Mouse (Mus musculus): Measurements from ENCODE around the gene Gm30302.
A peak's percentile ranks its signal among the peaks of the same experiment; 100 is the strongest.
"Not testable (repeated sequence)": the region's sequence is repeated elsewhere in the genome, so short reads cannot be mapped to it uniquely, and the experiment has no call there.

Gene Gm30302

DNA sequence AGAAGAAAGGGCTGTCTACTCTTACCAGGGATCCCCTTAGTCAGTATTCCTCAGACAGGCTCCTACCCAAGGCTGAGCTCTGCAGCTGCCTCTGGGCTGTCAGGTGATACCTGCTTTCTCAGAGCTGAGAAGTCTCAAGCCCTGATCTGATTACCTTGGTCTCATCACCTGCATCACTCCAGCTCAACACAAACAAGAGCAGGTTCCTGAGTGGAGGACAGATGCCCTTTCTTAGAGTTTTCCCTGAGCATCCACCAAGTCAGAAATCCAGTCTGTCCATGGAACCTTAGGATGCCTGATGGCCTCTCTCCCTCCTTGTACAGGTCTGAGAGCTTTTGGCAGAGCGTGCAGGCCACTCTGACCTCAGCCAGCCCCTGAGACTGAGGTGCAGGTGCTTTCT is at the start of gene Gm30302:
Gene Gm30302, minus strand, starts transcription at position 101 of the 400 bp plus-strand sequence.
- ATAC-seq (ENCODE audit: low TSS enrichment), result no peak

- no peak for ATAC-seq (ENCODE audit: low TSS enrichment)
These were observed 48.0 kb upstream of the Gm30302 start for GRCm38 (mm10) chr13:49846751-49847150.

DNA sequence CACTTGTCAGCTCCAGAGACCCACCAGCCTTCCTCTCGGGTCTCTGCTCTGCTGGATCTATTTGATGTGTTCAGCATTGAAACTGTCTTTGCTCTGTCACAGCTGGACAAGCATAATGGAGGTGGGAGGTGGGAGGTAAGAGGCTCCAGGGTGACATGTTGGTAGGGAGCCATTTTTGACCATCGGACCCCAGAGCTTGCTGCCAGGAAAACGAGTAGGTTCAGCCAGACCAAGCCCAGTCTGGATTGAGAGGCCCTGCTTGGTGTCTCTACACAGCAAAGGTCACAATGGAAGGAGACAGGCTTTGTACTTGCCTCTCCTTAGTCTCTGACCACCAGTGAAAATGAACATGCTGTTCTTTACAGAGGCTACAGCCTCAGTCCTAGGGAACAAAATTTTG is 47.3 kb upstream of the Gm30302 start:
- no peak for ATAC-seq (ENCODE audit: low TSS enrichment)

DNA sequence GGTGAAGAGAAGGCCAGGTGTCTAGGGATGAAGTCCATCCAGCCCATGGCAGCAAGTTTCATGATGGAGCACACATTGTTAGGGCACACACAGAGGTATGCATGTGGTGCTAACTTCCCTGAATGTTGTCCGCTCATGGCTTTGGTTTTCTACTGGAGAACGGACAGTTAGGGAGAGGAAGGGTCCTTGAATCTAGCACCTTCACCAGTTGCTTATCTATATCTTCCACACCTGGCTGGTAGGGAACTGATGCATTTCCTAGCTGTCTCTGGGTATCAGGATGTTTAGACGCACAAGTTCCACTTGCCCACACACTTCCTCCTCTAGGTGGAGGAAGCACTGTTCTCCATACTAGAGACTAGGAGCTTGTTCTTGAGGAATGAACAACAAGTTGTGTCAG is 46.9 kb upstream of the Gm30302 start:
- ATAC-seq (ENCODE audit: low TSS enrichment), result no peak

DNA sequence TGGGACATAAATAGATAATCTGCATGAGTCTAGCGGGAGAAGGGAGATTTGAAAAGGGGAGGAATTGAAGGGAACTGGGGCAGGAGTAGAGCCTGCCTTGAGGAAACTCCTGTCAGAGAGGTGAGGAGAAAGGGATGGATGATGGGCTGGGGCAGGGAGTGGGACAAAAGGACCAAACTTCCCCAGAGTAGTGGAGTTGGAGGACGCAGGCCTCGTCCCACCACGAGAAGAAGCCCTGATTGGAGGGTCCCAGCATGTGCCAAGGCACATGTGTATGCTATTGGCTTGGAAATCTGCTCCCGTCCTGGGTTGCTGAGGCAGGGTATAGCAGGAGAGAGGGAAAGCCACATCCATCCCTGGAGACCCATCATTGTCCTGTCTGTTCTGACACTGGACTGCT is 45.3 kb upstream of the Gm30302 start:
- no peak for ATAC-seq (ENCODE audit: low TSS enrichment)

- ATAC-seq (ENCODE audit: low TSS enrichment), result no peak
These were observed 42.4 kb upstream of the Gm30302 start for GRCm38 (mm10) chr13:49841186-49841585.

- ATAC-seq (ENCODE audit: low TSS enrichment), result no peak
These were observed 31.6 kb upstream of the Gm30302 start for GRCm38 (mm10) chr13:49830355-49830754.

DNA sequence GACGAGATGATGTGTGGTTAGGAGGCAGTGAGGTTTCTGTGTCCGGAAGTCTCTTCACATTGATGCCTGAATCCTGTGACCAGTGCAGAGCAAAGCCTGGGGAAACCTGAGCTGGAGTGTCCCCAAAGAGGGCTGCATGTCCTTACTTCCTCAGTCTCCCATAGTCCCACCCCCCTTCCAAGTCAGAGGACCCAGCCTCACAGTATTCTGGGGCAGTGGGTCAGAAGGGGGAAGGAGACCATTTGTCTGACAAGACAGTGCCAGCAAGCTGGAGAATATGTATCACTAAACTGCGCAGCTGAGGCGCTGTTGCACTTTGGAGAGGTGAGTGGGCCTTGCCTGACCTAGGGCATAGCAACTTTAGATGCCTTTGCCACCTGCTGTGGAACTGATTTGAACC is 26.5 kb upstream of the Gm30302 start:
- no peak for ATAC-seq (ENCODE audit: low TSS enrichment)

DNA sequence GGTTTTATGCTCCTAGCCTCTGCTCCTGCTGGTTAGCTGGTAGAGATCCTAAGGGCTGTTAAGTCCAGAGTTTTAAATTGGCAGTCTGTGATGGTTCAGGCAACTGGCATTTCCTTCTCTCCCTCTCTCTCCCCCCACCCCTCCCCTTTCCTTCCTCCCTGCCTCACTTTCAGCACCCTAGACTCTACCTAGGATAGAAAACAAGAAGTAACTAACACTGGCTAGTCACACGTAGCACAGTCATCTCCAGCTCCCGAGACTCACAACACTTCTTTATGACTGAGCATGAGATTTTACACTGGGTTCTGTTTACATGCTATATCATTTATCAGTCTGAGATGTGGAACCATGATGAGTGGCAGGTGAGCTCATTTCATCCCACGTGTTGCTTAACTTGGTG is 16.2 kb upstream of the Gm30302 start:
- no peak for ATAC-seq (ENCODE audit: low TSS enrichment)

- ATAC-seq (ENCODE audit: low TSS enrichment), result no peak
These were observed 15.6 kb upstream of the Gm30302 start for GRCm38 (mm10) chr13:49814420-49814819.

GRCm38 (mm10) chr13:49807146-49807545 is 8.3 kb upstream of the Gm30302 start:
- ATAC-seq (ENCODE audit: low TSS enrichment), result no peak

DNA sequence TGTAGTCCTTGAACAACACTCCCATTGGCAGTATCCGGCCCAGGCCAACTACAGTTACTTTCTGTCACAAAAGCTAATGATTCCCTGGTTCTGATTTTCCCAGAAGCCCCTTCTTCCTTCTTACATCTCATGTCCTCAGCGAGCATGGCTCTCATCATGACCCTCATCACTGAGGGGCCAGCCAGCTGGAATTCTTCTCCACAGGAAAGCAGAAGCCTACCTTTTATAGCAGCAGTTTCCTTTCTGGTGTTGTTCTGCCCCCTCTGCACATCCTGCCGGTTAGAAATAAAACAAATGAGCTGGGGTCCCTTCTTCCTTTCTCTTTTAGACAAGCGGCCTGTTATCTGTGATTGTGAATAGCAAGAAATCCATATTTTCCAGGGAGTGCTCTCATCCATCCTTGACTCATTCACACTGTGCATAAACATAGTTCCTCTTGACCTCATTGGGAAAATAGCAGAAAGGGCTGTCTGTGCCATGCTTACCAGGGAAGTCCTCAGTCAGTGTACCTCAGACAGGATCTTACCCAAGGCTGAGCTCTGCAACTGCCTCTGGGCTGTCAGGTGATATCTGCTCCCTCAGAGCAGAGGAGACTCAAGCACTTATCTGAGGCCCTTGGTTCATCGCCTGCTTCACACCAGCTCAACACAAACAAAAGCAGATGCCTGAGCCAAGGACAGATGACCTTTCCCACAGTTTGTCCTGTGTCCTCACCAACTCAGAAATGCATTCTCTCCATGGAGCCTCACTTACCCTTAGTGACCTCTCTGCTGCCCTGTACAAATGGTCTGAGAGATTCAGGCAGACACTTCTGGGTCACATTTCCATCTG is 10.0 kb downstream of the Gm30302 start:
- ATAC-seq (ENCODE audit: low TSS enrichment), result no peak

DNA sequence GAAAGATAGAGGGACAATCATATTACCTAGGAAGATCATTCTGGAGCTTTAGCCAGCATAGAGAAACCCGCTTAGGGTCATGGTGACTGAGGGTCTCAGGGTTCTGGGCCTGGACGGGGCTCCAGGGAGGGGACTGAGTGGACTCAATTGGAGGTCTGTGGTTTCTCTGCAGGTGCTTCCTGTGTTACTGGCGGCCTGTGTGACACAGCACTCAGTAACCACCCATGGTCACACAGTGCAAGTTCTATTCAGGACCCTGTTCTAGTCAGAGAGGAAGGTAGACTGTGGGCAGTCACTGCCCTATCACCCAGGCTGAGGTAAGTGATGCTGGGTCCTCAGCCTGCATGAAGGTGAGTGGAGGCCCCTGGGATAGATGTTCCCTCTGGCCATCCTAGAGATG is 14.9 kb downstream of the Gm30302 start:
- ATAC-seq (ENCODE audit: low TSS enrichment), result no peak

DNA sequence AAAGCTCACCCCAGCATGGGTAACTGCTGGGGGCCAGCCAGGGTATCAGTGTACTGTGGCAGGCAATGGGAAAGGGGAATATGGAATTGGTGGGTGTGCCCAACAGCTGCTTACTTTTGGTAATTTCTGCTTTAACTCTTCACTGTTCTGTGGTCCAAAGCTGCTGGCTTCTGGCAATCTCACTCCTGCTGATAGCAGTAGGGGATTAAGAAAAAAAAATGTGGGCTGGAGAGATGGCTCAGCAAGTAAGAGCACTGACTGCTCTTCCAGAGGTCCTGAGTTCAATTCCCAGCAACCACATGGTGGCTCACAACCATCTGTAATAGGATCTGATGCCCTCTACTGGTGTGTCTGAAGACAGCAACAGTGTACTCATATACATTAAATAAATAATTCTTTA is 27.3 kb downstream of the Gm30302 start:
- ATAC-seq (ENCODE audit: low TSS enrichment), result not testable (repeated sequence)

DNA sequence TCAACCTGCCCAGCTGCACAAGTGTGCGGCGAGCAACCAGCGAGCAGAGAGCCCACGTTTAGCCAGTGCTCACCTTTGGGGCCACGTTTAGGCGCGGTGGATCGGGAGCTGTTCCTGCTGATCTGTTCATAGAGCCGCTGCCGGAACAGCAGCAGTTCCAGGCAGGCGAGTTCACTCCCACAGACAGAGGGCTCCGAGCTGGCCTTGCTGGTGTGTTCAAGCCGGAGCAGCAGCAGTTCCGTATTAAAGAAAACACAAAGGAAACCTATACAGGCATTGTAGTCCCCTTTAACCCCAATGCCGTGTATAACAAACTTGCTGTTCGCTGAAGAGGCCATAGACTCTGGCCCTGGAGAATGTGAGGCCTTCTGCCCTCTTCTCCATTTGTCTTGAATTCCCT is 29.7 kb downstream of the Gm30302 start:
- ATAC-seq (ENCODE audit: low TSS enrichment), result no peak

GRCm38 (mm10) chr13:49768048-49768447 is 30.8 kb downstream of the Gm30302 start:
- ATAC-seq (ENCODE audit: low TSS enrichment), result no peak

- no peak for ATAC-seq (ENCODE audit: low TSS enrichment)
These were observed 32.5 kb downstream of the Gm30302 start for GRCm38 (mm10) chr13:49766269-49766668.

DNA sequence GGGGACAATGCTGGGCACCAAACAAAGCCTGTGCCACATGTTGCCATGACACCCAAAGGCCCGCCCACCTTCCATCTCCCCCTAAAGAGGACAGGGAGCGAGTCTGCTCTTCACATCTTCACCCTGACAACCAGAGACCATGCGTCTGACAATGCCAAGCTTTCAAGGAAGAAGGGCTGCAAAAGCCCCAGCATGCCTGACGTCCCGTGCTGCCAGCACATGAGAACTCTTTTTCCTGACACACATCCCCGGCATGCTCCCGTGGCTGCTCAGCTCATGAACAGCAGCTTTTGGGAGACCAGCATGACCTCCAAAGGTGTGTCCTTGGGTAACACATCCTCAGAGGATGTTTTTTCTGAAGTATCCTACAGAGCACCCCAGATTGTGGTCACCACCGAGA is 33.5 kb downstream of the Gm30302 start:
- ATAC-seq (ENCODE audit: low TSS enrichment), result no peak

DNA sequence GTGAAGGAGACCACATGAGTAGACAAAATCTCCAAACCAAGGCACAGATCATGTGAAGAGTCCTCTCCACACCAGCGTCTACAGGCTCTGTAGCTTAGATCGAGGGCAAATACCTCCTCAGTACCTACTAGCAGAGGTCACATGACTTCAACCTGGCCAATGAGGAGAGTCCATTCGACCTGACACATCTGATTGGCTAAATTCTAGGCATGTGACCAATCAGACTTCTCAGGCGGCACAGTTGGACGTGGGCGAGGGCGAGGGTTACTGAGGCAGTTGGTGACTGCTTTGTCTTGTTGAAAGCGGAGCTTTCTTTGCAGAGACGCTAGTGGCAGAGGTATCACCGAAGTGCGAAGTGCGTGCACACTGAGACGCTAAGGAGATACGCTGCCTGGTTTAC is 36.6 kb downstream of the Gm30302 start:
- ATAC-seq (ENCODE audit: low TSS enrichment), result peak; percentile 47

DNA sequence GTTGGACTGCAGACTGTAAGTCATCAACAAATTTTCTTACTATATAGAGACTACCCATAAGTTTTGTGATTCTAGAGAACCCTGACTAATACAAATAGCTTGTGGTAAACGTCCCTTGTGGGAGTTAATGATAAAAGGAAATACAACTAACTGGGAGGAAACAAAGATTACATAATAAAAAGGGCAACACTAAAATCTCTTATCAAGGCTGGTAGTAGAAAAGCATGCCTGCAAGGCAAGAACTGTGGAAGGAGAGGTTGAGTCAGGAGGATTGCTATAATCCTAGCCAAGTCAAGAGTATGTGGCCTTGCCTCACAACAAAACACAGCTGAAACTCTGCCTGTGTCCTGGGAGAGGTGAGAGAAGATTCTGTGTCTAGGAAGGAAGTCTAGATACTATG is 38.1 kb downstream of the Gm30302 start:
- ATAC-seq (ENCODE audit: low TSS enrichment), result no peak

DNA sequence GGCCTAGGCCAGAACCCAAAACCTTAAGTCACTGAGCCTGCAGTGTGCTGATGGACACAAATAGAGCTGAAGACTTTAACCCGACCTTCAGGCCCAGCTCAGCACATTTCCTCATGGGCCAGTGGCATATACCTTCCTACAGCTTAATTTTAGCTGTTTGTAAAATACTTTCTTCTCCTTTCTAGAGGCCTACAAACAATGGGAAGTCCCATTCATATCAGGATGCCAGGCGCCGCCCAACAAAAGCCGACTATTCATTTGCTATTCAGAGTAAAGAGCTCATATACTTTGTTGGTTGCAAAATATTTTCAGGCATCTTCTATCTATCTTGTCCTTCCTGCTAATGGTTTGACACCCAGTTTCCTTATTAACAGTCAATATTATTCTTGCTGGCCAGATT is 40.8 kb downstream of the Gm30302 start:
- ATAC-seq (ENCODE audit: low TSS enrichment), result no peak

DNA sequence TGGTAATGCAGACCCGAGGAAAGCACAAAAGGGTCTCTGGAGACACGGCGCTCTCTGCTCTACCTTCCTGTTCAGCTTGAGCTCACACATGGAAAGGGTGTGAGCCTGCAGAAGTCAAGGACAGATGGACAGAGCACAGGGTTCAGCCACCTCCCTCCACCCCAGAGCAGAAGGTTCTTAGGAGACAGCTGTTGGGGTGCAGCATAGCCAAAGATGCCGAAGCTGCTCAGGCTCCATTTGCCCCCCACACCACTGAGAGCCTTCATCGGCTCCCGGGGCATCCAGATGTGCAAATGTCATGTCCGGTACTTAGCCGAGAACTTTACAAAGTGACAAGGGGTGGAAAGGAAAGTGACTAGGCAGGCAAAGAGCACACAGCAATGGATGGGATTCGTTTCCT is 42.2 kb downstream of the Gm30302 start:
- no peak for ATAC-seq (ENCODE audit: low TSS enrichment)

- no peak for ATAC-seq (ENCODE audit: low TSS enrichment)
These were observed 57.3 kb downstream of the Gm30302 start for GRCm38 (mm10) chr13:49741285-49742040.
